Mouse (Mus musculus) neural tube, embryonic 15.5 days (tissue): ENCODE data around the gene Prr3. TPM values are rescaled to one million over a fixed set of nuclear protein-coding genes. Genes with fewer than 3 reads are reported as not detected.

Source experiments
- ATAC-seq: fragments of 200-750 bp; cut with Nextera tagmentation; 2 replicates; pipeline ENCODE4 v1.8.0; 2017; ENCODE audit warnings: mild to moderate bottlenecking, moderate TSS enrichment, moderate library complexity; ENCODE audit not compliant: low FRiP score
- H3K27ac ChIP-seq: fragments of 300-500 bp; sonication (generic); replicated peaks from 2 replicates; pipeline ENCODE4 v1.5.1; 2015; ENCODE audit warnings: mild to moderate bottlenecking, inconsistent platforms
- H3K27me3 ChIP-seq: fragments of 300-500 bp; sonication (generic); replicated peaks from 2 replicates; pipeline ENCODE4 v1.6.1; 2015; ENCODE audit warnings: inconsistent platforms
- H3K36me3 ChIP-seq: fragments of 300-500 bp; sonication (generic); 2 replicates; pipeline ENCODE4 v1.6.1; 2015; ENCODE audit warnings: inconsistent platforms
- H3K4me1 ChIP-seq: fragments of 300-500 bp; sonication (generic); 2 replicates; pipeline ENCODE4 v1.6.1; 2015; ENCODE audit warnings: inconsistent platforms
- H3K4me2 ChIP-seq: fragments of 300-500 bp; sonication (generic); 2 replicates; pipeline ENCODE4 v1.6.1; 2015; ENCODE audit warnings: inconsistent platforms, mild to moderate bottlenecking, moderate library complexity
- H3K4me3 ChIP-seq: fragments of 300-500 bp; sonication (generic); replicated peaks from 2 replicates; pipeline ENCODE4 v1.5.1; 2015; ENCODE audit warnings: mild to moderate bottlenecking, inconsistent platforms
- H3K9ac ChIP-seq: fragments of 300-500 bp; sonication (generic); replicated peaks from 2 replicates; pipeline ENCODE4 v1.6.1; 2015; ENCODE audit warnings: mild to moderate bottlenecking, inconsistent platforms
- H3K9me3 ChIP-seq: fragments of 300-500 bp; sonication (generic); replicated peaks from 2 replicates; pipeline ENCODE4 v1.6.1; 2016; ENCODE audit warnings: inconsistent platforms
- WGBS: fragments of 180-500 bp; shearing (Covaris S2); methylation state at CpG from one replicate; pipeline ENCODE4 v1.1.7; 2015; ENCODE audit warnings: mixed read lengths; 5-methylcytosine and 5-hydroxymethylcytosine counted together
- polyA plus RNA-seq: library from polyadenylated mRNA; unstranded; fragments of >200 nt; fragmentation: Nextera tagmentation; extraction: Ambion mirVana; gene quantifications from 2 replicates; pipeline ENCODE4 v1.2.1, GENCODE M21; 2015

The Prr3 gene
- polyA plus RNA-seq = 78.5 and 87.9 TPM in 2 replicates

- 0% methylated on average over 65 of the region's 109 CpGs for WGBS
- peak; percentile 88 for ATAC-seq
Measured at GRCm38 (mm10) chr17:35979401-35980362, at the start of gene Prr3, which contains the start of gene Gnl1. Gene Prr3 (minus strand): TSS chr17:35980236. Gene Gnl1 (plus strand): TSS chr17:35979851.

GRCm38 (mm10) chr17:36028879-36029619 is 49.0 kb upstream of the Prr3 start:
- Histone ChIP-seq H3K27me3 (no peaks in the 10 kb centered on the region), H3K27ac (no peak overlapping the region), H3K4me3 (no peak overlapping the region), H3K4me2 (no peak overlapping the region), H3K9me3 (no peaks in the 10 kb centered on the region), H3K36me3 (no peaks in the 10 kb centered on the region), H3K4me1 (peaks cover 14% of the 10 kb centered on the region), H3K9ac (no peak overlapping the region)
- 89% methylated on average over 7 of the region's 7 CpGs for WGBS
- ATAC-seq = no peak

More at GRCm38 (mm10) chr17:35979401-35980362, at the start of gene Prr3, which contains the start of gene Gnl1:
- Histone ChIP-seq H3K9ac (peak within 1 kb of the TSS; percentile 91), H3K36me3 (peaks cover 36% of the 10 kb centered on the region), H3K27me3 (no peaks in the 10 kb centered on the region), H3K4me2 (peak within 1 kb of the TSS; percentile 80), H3K9me3 (no peaks in the 10 kb centered on the region), H3K27ac (peak within 1 kb of the TSS; percentile 98), H3K4me1 (peaks cover 33% of the 10 kb centered on the region), H3K4me3 (peak within 1 kb of the TSS; percentile 94)

- Histone ChIP-seq H3K4me2 (no peak overlapping the region), H3K9ac (no peak overlapping the region), H3K4me3 (no peak overlapping the region), H3K9me3 (no peaks in the 10 kb centered on the region), H3K27me3 (no peaks in the 10 kb centered on the region), H3K36me3 (no peaks in the 10 kb centered on the region), H3K4me1 (peaks cover 16% of the 10 kb centered on the region), H3K27ac (no peak overlapping the region)
- 94% methylated on average over 4 of the region's 4 CpGs for WGBS
- ATAC-seq = no peak
Measured at GRCm38 (mm10) chr17:36027663-36028062, 47.6 kb upstream of the Prr3 start.

- no peak for ATAC-seq
- 60% methylated on average over 4 of the region's 4 CpGs for WGBS
- peaks cover 4% of the 10 kb centered on the region; the same call in 1 of the 2 replicates for H3K4me1 ChIP-seq
- H3K4me3 ChIP-seq = no peak overlapping the region
- no peak overlapping the region for H3K4me2 ChIP-seq
- H3K27ac ChIP-seq = no peak overlapping the region
- no peaks in the 10 kb centered on the region for H3K9me3 ChIP-seq
- no peaks in the 10 kb centered on the region for H3K36me3 ChIP-seq
- no peaks in the 10 kb centered on the region for H3K27me3 ChIP-seq
- no peak overlapping the region for H3K9ac ChIP-seq
Measured at GRCm38 (mm10) chr17:36025901-36026300, 45.9 kb upstream of the Prr3 start.

GRCm38 (mm10) chr17:36025197-36025596 is 45.2 kb upstream of the Prr3 start:
- ATAC-seq = no peak
- WGBS = 60% methylated on average over 5 of the region's 5 CpGs

GRCm38 (mm10) chr17:36023710-36024654 is 43.9 kb upstream of the Prr3 start:
- Histone ChIP-seq H3K27me3 (no peaks in the 10 kb centered on the region), H3K4me3 (no peak overlapping the region), H3K9ac (no peak overlapping the region), H3K36me3 (no peaks in the 10 kb centered on the region), H3K9me3 (no peaks in the 10 kb centered on the region), H3K27ac (no peak overlapping the region), H3K4me1 (peaks cover 4% of the 10 kb centered on the region; the same call in 1 of the 2 replicates), H3K4me2 (no peak overlapping the region)
- WGBS = 65% methylated on average over 9 of the region's 9 CpGs
- ATAC-seq = no peak

More at GRCm38 (mm10) chr17:36025197-36025596, 45.2 kb upstream of the Prr3 start:
- no peaks in the 10 kb centered on the region for H3K27me3 ChIP-seq
- H3K9ac ChIP-seq = no peak overlapping the region
- H3K36me3 ChIP-seq = no peaks in the 10 kb centered on the region
- H3K4me1 ChIP-seq = peaks cover 4% of the 10 kb centered on the region; the same call in 1 of the 2 replicates
- no peak overlapping the region for H3K4me2 ChIP-seq
- no peak overlapping the region for H3K4me3 ChIP-seq
- H3K9me3 ChIP-seq = no peaks in the 10 kb centered on the region
- H3K27ac ChIP-seq = no peak overlapping the region

GRCm38 (mm10) chr17:36022922-36023321 is 42.9 kb upstream of the Prr3 start:
- no peaks in the 10 kb centered on the region for H3K36me3 ChIP-seq
- H3K9me3 ChIP-seq = no peaks in the 10 kb centered on the region
- H3K27me3 ChIP-seq = no peaks in the 10 kb centered on the region
- H3K4me3 ChIP-seq = no peak overlapping the region
- peaks cover 4% of the 10 kb centered on the region; the same call in 1 of the 2 replicates for H3K4me1 ChIP-seq
- H3K9ac ChIP-seq = no peak overlapping the region
- WGBS = 93% methylated on average over 6 of the region's 6 CpGs
- H3K4me2 ChIP-seq = no peak overlapping the region
- no peak overlapping the region for H3K27ac ChIP-seq
- ATAC-seq = no peak

GRCm38 (mm10) chr17:36022098-36022497 is 42.1 kb upstream of the Prr3 start:
- Histone ChIP-seq H3K4me3 (no peak overlapping the region), H3K36me3 (0 out of 2 replicates have a peak, but pooled peaks cover under 1% of the 10 kb centered on the region), H3K4me1 (peaks cover 4% of the 10 kb centered on the region; the same call in 1 of the 2 replicates), H3K9ac (no peak overlapping the region), H3K4me2 (no peak overlapping the region), H3K9me3 (no peaks in the 10 kb centered on the region), H3K27me3 (no peaks in the 10 kb centered on the region), H3K27ac (no peak overlapping the region)
- ATAC-seq = no peak
- WGBS = 89% methylated on average over 9 of the region's 9 CpGs

- Histone ChIP-seq H3K27ac (no peak overlapping the region), H3K9ac (no peak overlapping the region), H3K9me3 (no peaks in the 10 kb centered on the region), H3K36me3 (0 out of 2 replicates have a peak, but pooled peaks cover 3% of the 10 kb centered on the region), H3K4me1 (peaks cover 4% of the 10 kb centered on the region; the same call in 1 of the 2 replicates), H3K4me3 (no peak overlapping the region), H3K27me3 (no peaks in the 10 kb centered on the region), H3K4me2 (no peak overlapping the region; the same call in 1 of the 2 replicates)
- ATAC-seq = no peak
- 97% methylated on average over 1 of the region's 1 CpGs for WGBS
Measured at GRCm38 (mm10) chr17:36021309-36021708, 41.3 kb upstream of the Prr3 start.

- Histone ChIP-seq H3K4me3 (no peak within 1 kb of the TSS), H3K27me3 (no peaks in the 10 kb centered on the region), H3K27ac (no peak within 1 kb of the TSS), H3K36me3 (peaks cover 4% of the 10 kb centered on the region; the same call in 1 of the 2 replicates), H3K9ac (no peak within 1 kb of the TSS), H3K4me2 (peak within 1 kb of the TSS; percentile 23), H3K9me3 (no peaks in the 10 kb centered on the region), H3K4me1 (peaks cover 4% of the 10 kb centered on the region; the same call in 1 of the 2 replicates)
- WGBS = 45% methylated on average over 15 of the region's 15 CpGs
- ATAC-seq = no peak
Measured at GRCm38 (mm10) chr17:36020191-36021073, 40.4 kb upstream of the Prr3 start, which contains the start of gene H2-T24. Gene H2-T24 (minus strand): TSS chr17:36020560.
